Mouse (Mus musculus) G1E (cell line): Measurements from ENCODE around the gene Zfp574.

ENCODE experiments used
- CTCF ChIP-seq: IDR thresholded peaks from 2 replicates; pipeline ENCODE4 v1.5.1; 2012; ENCODE audit warnings: low read depth, low read length, inconsistent platforms, mixed read lengths
- POLR2AphosphoS5 ChIP-seq: IDR thresholded peaks from 2 replicates; pipeline ENCODE4 v1.6.1; 2012; ENCODE audit warnings: low read depth, low read length, inconsistent platforms; ENCODE audit not compliant: insufficient replicate concordance

- no peak for TF ChIP-seq CTCF
- no peak for TF ChIP-seq POLR2AphosphoS5
Observed at GRCm38 (mm10) chr7:25087972-25088371, 15.6 kb downstream of the Zfp574 start.
